ENCODE assay signal across 16 mouse cellular contexts in genomic region chr7:82234010-82234897, GRCm38 (mm10).
A peak's percentile ranks its signal among the peaks of the same experiment; 100 is the strongest.
DNase-seq lines count a peak whose midpoint lies in the region; ATAC-seq and TF ChIP-seq lines count a peak whose summit lies in the region.
"Had no signal": no experiment of that assay in that cellular context is flagged by ENCODE, and none has a peak within 500 bp of the region (broad histone marks: within the 10 kb centered on the region; RNA-seq: fewer than 3 reads in every experiment).

No protein-coding gene starts in this region.

- no peak for TF ChIP-seq EP300 in lung, postnatal 0 days (IDR thresholded peaks at IDR 0.05)

- H3K4me2 ChIP-seq in heart, embryonic 16.5 days (ENCODE audit: low read depth, low read length): no peak overlapping the region
- H3K4me2 ChIP-seq in lung, postnatal 0 days (replicated peaks; ENCODE audit: low read depth, low read length): no peak overlapping the region
- H3K4me2 ChIP-seq: forebrain, embryonic 12.5 days had no signal

- H3K9ac ChIP-seq in heart, embryonic 16.5 days (ENCODE audit: low read length): no peak overlapping the region
- H3K9ac ChIP-seq in lung, postnatal 0 days (replicated peaks; ENCODE audit: low read depth): no peak overlapping the region
- H3K9ac ChIP-seq: forebrain, embryonic 12.5 days; liver, embryonic 14.5 days had no signal

- 0 out of 2 replicates have a peak, but pooled peaks cover 2% of the 10 kb centered on the region for H3K4me1 ChIP-seq in heart, embryonic 16.5 days (ENCODE audit: control insufficient read depth, insufficient read depth, low read length)
- H3K4me1 ChIP-seq in lung, postnatal 0 days (ENCODE audit: insufficient read depth, low read depth, low read length): no peaks in the 10 kb centered on the region

- WGBS in heart, embryonic 16.5 days: 33% methylated on average over 11 of the region's 11 CpGs
- WGBS in lung, postnatal 0 days: 35% methylated on average over 11 of the region's 11 CpGs

- ATAC-seq in heart, embryonic 16.5 days (replicated peaks; ENCODE audit: extremely low read depth, insufficient read depth, low FRiP score): peak; percentile 52
- ATAC-seq in lung, postnatal 0 days: no peak
- peak; percentile 76 for ATAC-seq in granulocyte monocyte progenitor cell, adult 5-6 weeks (replicated peaks; ENCODE audit: poor library complexity, severe bottlenecking)

- no peaks in the 10 kb centered on the region for H3K9me3 ChIP-seq in heart, embryonic 16.5 days (replicated peaks; ENCODE audit: control insufficient read depth, low read length)
- H3K9me3 ChIP-seq in lung, postnatal 0 days (ENCODE audit: low read length): no peaks in the 10 kb centered on the region
- H3K9me3 ChIP-seq: forebrain, embryonic 12.5 days had no signal

- H3K4me3 ChIP-seq in heart, embryonic 16.5 days (ENCODE audit: low read length): no peak overlapping the region
- no peak overlapping the region for H3K4me3 ChIP-seq in lung, postnatal 0 days (ENCODE audit: low read depth, low read length)
- H3K4me3 ChIP-seq: forebrain, embryonic 12.5 days had no signal

- intact Hi-C loops in heart, postnatal 10 days (cut with DNase I): no loop called here

- no peaks in the 10 kb centered on the region for H3K36me3 ChIP-seq in heart, embryonic 16.5 days (ENCODE audit: control insufficient read depth, insufficient read depth)
- H3K36me3 ChIP-seq in lung, postnatal 0 days (ENCODE audit: insufficient read depth, low read length): no peaks in the 10 kb centered on the region
- H3K36me3 ChIP-seq: forebrain, embryonic 12.5 days had no signal

- H3K27me3 ChIP-seq in heart, embryonic 16.5 days (ENCODE audit: control insufficient read depth, insufficient read depth, low read length): no peaks in the 10 kb centered on the region
- H3K27me3 ChIP-seq in lung, postnatal 0 days (replicated peaks; ENCODE audit: insufficient read depth, low read length): no peaks in the 10 kb centered on the region
- H3K27me3 ChIP-seq: CH12.LX; forebrain, embryonic 12.5 days had no signal

- peak overlapping the region; percentile 4 for H3K27ac ChIP-seq in heart, embryonic 16.5 days (ENCODE audit: low read length)
- no peak overlapping the region for H3K27ac ChIP-seq in lung, postnatal 0 days (ENCODE audit: low read length)
- H3K27ac ChIP-seq: forebrain, embryonic 12.5 days; liver, embryonic 14.5 days had no signal

- TF ChIP-seq CTCF in lung, postnatal 0 days (IDR thresholded peaks at IDR 0.05): no peak

- no peak for DNase-seq in heart, postnatal 10 days
- peak; percentile 16 for DNase-seq in lung, postnatal 0 days (ENCODE audit: low spot score)
- DNase-seq in lung, postnatal 4 days: no peak
- peak; percentile 60 for DNase-seq in thymus, postnatal 25 days
- no peak for DNase-seq in layer of hippocampus, postnatal 25 days (ENCODE audit: extremely low spot score in 1 of 2, low spot score in 1 of 2)
- no peak for DNase-seq in testis, postnatal 10 days (ENCODE audit: low spot score)
- DNase-seq: adrenal gland, postnatal 36 days; cerebellum, adult 11 months; heart, postnatal 4 days; kidney, postnatal 4 days; retina, postnatal 1 day had no signal

Comparison
In these comparisons a context has a peak if more than half of its experiments do, and no peak if none do; other contexts are left out.
1. DNase-seq: peak in lung, postnatal 0 days (single experiment) and thymus, postnatal 25 days (single experiment); none in heart, postnatal 10 days (0 of 2), lung, postnatal 4 days (0 of 2), layer of hippocampus, postnatal 25 days (0 of 2) and testis, postnatal 10 days (single experiment).